Mouse (Mus musculus): Measurements from ENCODE around the gene Cdon.

DNA sequence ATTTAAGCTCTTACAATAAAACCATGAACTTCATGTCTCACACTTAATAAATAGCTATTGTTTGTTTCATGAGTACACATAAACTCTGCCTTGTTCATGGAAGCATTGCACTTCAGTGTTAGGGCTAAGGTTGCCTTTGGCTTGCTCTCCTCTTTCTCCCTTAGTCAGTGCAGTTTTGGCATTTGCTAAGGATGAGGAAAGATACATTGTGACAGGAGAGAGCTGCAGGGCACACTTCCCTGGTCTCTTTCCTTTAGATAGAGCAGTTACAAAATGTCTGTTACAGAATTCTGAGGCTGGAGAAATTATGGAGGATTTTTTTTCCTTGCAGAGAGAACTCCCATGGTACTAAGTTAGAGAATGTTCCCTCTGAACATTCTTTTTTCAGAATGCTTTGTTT lies 18.8 kb downstream of the Cdon start:
- TF ChIP-seq CTCF (IDR thresholded peaks at IDR 0.05; ENCODE audit: borderline replicate concordance, insufficient read depth, low read depth, low read length) (no peak), POLR2A (IDR thresholded peaks at IDR 0.05; ENCODE audit: borderline replicate concordance, insufficient read depth, low read length) (no peak)

Data from cerebellum, adult 2 months (tissue).